Mouse (Mus musculus): Measurements from ENCODE around the gene Nostrin.

DNA sequence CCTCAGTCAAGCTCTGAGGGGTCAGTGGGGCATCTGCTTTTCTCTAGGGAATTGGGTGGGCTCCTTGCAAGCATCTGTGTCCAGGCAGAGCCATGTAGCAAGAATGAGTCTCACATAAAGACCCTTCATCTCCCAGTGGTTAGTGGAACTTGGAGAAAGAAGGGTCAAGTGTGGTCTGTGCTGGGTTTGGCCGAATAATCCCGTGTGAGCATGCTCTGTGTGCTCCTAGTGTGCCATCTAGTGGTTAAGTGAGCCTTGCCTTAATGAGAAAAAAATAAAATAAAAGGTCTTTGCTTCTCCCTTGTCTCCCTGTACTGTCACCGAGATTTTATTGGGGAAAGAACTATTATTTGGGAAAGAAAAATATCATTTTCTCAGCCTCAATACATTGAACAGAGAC lies 34.9 kb upstream of the Nostrin start:
- TF ChIP-seq EP300 (IDR thresholded peaks at IDR 0.05; ENCODE audit: insufficient read depth, low read depth, low read length), result no peak
- no peak for TF ChIP-seq POLR2A (IDR thresholded peaks at IDR 0.05; ENCODE audit: insufficient read depth, low read length)
